Mouse (Mus musculus): ENCODE results near the gene Praf2. TPM values are rescaled to one million over a fixed set of nuclear protein-coding genes. Genes with fewer than 3 reads are reported as not detected.

The Praf2 gene
- total and polyA plus RNA-seq, 3 experiments = 19.1 to 60.1 TPM; not detected in 1

- Histone ChIP-seq H3K9ac (ENCODE audit: control insufficient read depth, low read depth, low read length, poor library complexity, severe bottlenecking) (no peak overlapping the region), H3K9me3 (replicated peaks; ENCODE audit: insufficient read depth, low read length) (no peaks in the 10 kb centered on the region), H3K27ac (ENCODE audit: control insufficient read depth, low read depth, low read length) (no peak overlapping the region), H3K27me3 (ENCODE audit: control insufficient read depth in 1 of 2, insufficient read depth in 2 of 2, low read length in 2 of 2) (no peaks in the 10 kb centered on the region), H3K79me2 (ENCODE audit: control insufficient read depth, insufficient read depth, low read length, poor library complexity) (peaks cover 6% of the 10 kb centered on the region), H3K4me3 (ENCODE audit: control insufficient read depth in 1 of 2, insufficient read depth in 1 of 2, low read depth in 2 of 2, low read length in 2 of 2) (no peak overlapping the region), H3K36me3 (ENCODE audit: control insufficient read depth in 1 of 2, insufficient read depth in 2 of 2, low read length in 2 of 2) (no peaks in the 10 kb centered on the region), H3K4me1 (ENCODE audit: control insufficient read depth in 1 of 2, insufficient read depth in 2 of 2, low read length in 2 of 2) (peaks cover 3 to 14% of the 10 kb centered on the region in 2 experiments; a peak in 3 of 4 replicates)
- no peak for DNase-seq (ENCODE audit: low read depth, low spot score)
- TF ChIP-seq TAL1 (IDR thresholded peaks at IDR 0.05; ENCODE audit: low read length) (no peak), MYB (IDR thresholded peaks at IDR 0.05; ENCODE audit: low read depth, low read length) (no peak), EP300 (IDR thresholded peaks at IDR 0.05; ENCODE audit: low read depth in 1 of 2, low read length in 2 of 2) (no peak), RCOR1 (IDR thresholded peaks at IDR 0.05; ENCODE audit: low read depth, low read length) (no peak), ZMIZ1 (IDR thresholded peaks at IDR 0.05; ENCODE audit: low read depth, low read length) (no peak), MAFK (IDR thresholded peaks at IDR 0.05; ENCODE audit: borderline replicate concordance, low read depth, low read length) (no peak), SIN3A (IDR thresholded peaks at IDR 0.05; ENCODE audit: low read length) (no peak), MYC (IDR thresholded peaks at IDR 0.05; ENCODE audit: low read depth, low read length) (no peak), RAD21 (IDR thresholded peaks at IDR 0.05; ENCODE audit: low read depth, low read length) (no peak), MEF2A (IDR thresholded peaks at IDR 0.05; ENCODE audit: extremely low read depth, insufficient replicate concordance, low read depth, low read length, poor library complexity, severe bottlenecking) (no peak), USF1 (IDR thresholded peaks at IDR 0.05; ENCODE audit: low read depth, low read length) (no peak), MAZ (IDR thresholded peaks at IDR 0.05; ENCODE audit: low read depth, low read length) (no peak), MAX (IDR thresholded peaks at IDR 0.05; ENCODE audit: low read length) (no peak), POLR2A (IDR thresholded peaks at IDR 0.05; ENCODE audit: control insufficient read depth in 1 of 2, insufficient read depth in 1 of 2, low read depth in 1 of 2, low read length in 2 of 2, poor library complexity in 1 of 2) (no peak)
These were observed 4.1 kb upstream of the Praf2 start for GRCm38 (mm10) chrX:7724135-7724534.

- TF ChIP-seq USF1 (IDR thresholded peaks at IDR 0.05; ENCODE audit: low read depth, low read length) = no peak
- no peak for TF ChIP-seq GATA1 (IDR thresholded peaks at IDR 0.05; ENCODE audit: low read depth, low read length)
- no peak for TF ChIP-seq UBTF (IDR thresholded peaks at IDR 0.05; ENCODE audit: borderline replicate concordance, insufficient read depth, low read depth, low read length)
- no peak for TF ChIP-seq ELF1 (IDR thresholded peaks at IDR 0.05; ENCODE audit: low read depth, low read length)
- no peak for TF ChIP-seq SIN3A (IDR thresholded peaks at IDR 0.05; ENCODE audit: low read length)
- TF ChIP-seq TAL1 (IDR thresholded peaks at IDR 0.05; ENCODE audit: low read length) = no peak
- TF ChIP-seq ZC3H11A (IDR thresholded peaks at IDR 0.05; ENCODE audit: low read depth, low read length) = no peak
- no peak for TF ChIP-seq MYB (IDR thresholded peaks at IDR 0.05; ENCODE audit: low read depth, low read length)
- no peak for TF ChIP-seq CHD2 (IDR thresholded peaks at IDR 0.05; ENCODE audit: low read length)
- no peak for TF ChIP-seq TBP (IDR thresholded peaks at IDR 0.05; ENCODE audit: low read depth, low read length)
- no peak for TF ChIP-seq JUND (IDR thresholded peaks at IDR 0.05; ENCODE audit: low read depth, low read length)
- no peak for TF ChIP-seq ZKSCAN1 (IDR thresholded peaks at IDR 0.05; ENCODE audit: low read depth, low read length)
- no peak for TF ChIP-seq HCFC1 (IDR thresholded peaks at IDR 0.05; ENCODE audit: low read depth, low read length)
- TF ChIP-seq MXI1 (IDR thresholded peaks at IDR 0.05; ENCODE audit: low read depth, low read length) = no peak
- DNase-seq (ENCODE audit: low read depth, low spot score) = no peak
- Histone ChIP-seq H3K79me2 (ENCODE audit: control insufficient read depth, insufficient read depth, low read length, poor library complexity) (peaks cover 6% of the 10 kb centered on the region), H3K36me3 (ENCODE audit: control insufficient read depth in 1 of 2, insufficient read depth in 2 of 2, low read length in 2 of 2) (no peaks in the 10 kb centered on the region), H3K9ac (ENCODE audit: control insufficient read depth, low read depth, low read length, poor library complexity, severe bottlenecking) (no peak overlapping the region), H3K4me1 (ENCODE audit: control insufficient read depth in 1 of 2, insufficient read depth in 2 of 2, low read length in 2 of 2) (peaks cover 3 to 16% of the 10 kb centered on the region in 2 experiments; a peak in 3 of 4 replicates), H3K27me3 (ENCODE audit: control insufficient read depth in 1 of 2, insufficient read depth in 2 of 2, low read length in 2 of 2) (no peaks in the 10 kb centered on the region), H3K9me3 (replicated peaks; ENCODE audit: insufficient read depth, low read length) (no peaks in the 10 kb centered on the region), H3K27ac (ENCODE audit: control insufficient read depth, low read depth, low read length) (no peak overlapping the region), H3K4me3 (ENCODE audit: control insufficient read depth in 1 of 2, insufficient read depth in 1 of 2, low read depth in 2 of 2, low read length in 2 of 2) (no peak overlapping the region)
These were observed 2.4 kb upstream of the Praf2 start for GRCm38 (mm10) chrX:7725841-7726240.
